In the genomic region with DNA sequence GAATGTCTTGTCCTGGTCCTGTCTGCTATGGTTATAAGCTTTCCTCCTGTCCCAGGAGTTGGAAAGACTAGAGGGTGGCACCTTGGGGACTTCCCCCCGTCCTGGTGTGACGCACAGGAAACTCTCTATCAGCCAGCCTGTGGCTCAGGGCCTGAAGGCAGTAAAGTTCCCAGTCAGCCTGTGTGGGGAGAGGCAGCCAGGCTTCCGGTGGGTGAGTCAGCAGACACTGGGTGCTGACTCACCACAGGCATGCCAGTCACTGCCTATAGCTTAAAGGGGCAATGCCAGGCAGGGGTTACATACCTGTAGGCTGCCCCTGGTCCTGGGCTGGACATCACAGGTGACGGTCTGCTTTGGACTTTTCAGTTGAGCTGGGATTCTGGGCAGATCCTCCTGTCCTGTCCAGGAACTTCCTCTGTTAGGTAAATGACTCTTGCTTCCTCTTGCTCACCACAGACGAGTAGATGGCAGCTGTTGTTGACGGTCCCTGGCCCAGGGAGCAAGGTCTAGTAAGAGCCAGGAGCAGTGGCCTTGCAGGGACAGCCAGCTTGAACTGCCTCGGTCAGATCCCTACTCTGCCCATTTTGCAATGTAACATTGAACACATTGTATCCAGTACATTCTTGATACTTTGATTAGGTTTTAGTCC, we compare ENCODE assay signal across 8 mouse cellular contexts. TPM values are rescaled to one million over a fixed set of nuclear protein-coding genes. Genes with fewer than 3 reads are reported as not detected.
DNase-seq lines count a peak whose midpoint lies in the region; ATAC-seq and TF ChIP-seq lines count a peak whose summit lies in the region.

No protein-coding gene starts in this region.

- no peaks in the 10 kb centered on the region for H3K27me3 ChIP-seq in G1E (ENCODE audit: insufficient read depth, low read length)
- no peaks in the 10 kb centered on the region for H3K27me3 ChIP-seq in intestine, postnatal 0 days (replicated peaks; ENCODE audit: control insufficient read depth, insufficient read depth, low read length)
- H3K27me3 ChIP-seq in liver, embryonic 14.5 days (ENCODE audit: control insufficient read depth, insufficient read depth, low read length), result no peaks in the 10 kb centered on the region
- no peaks in the 10 kb centered on the region for H3K27me3 ChIP-seq in midbrain, embryonic 14.5 days (ENCODE audit: control insufficient read depth, insufficient read depth, low read length)

- H3K9me3 ChIP-seq in G1E (replicated peaks), result no peaks in the 10 kb centered on the region
- no peaks in the 10 kb centered on the region for H3K9me3 ChIP-seq in intestine, postnatal 0 days (ENCODE audit: control insufficient read depth)
- H3K9me3 ChIP-seq in liver, embryonic 14.5 days (ENCODE audit: control insufficient read depth, low read length), result no peaks in the 10 kb centered on the region
- no peaks in the 10 kb centered on the region for H3K9me3 ChIP-seq in midbrain, embryonic 14.5 days (ENCODE audit: control insufficient read depth, low read length)

- peak; percentile 68 for TF ChIP-seq EP300 in liver, embryonic 14.5 days (IDR thresholded peaks at IDR 0.05; ENCODE audit: low read depth)

- peak; percentile 85 for ATAC-seq in G1E (ENCODE audit: extremely low read depth, insufficient number of reproducible peaks, low FRiP score, poor library complexity, severe bottlenecking)
- ATAC-seq in intestine, postnatal 0 days, result peak; percentile 86
- peak; percentile 80 for ATAC-seq in liver, embryonic 14.5 days (ENCODE audit: insufficient read depth)
- ATAC-seq in midbrain, embryonic 14.5 days (ENCODE audit: low FRiP score, low TSS enrichment), result no peak

- peaks cover 78% of the 10 kb centered on the region for H3K4me1 ChIP-seq in G1E (ENCODE audit: insufficient read depth, low read depth, low read length)
- peaks cover 30% of the 10 kb centered on the region for H3K4me1 ChIP-seq in intestine, postnatal 0 days (replicated peaks; ENCODE audit: control insufficient read depth, insufficient read depth, low read length)
- H3K4me1 ChIP-seq in liver, embryonic 14.5 days (replicated peaks; ENCODE audit: control insufficient read depth in 2 of 2, insufficient read depth in 2 of 2, low read length in 1 of 2), result peaks cover 53 to 65% of the 10 kb centered on the region in 2 experiments
- peaks cover 11% of the 10 kb centered on the region for H3K4me1 ChIP-seq in midbrain, embryonic 14.5 days (ENCODE audit: control insufficient read depth, insufficient read depth, low read length)

- peak overlapping the region; percentile 52 for H3K4me2 ChIP-seq in intestine, postnatal 0 days (replicated peaks; ENCODE audit: low read depth)
- H3K4me2 ChIP-seq in liver, embryonic 14.5 days (ENCODE audit: low read depth), result peak overlapping the region; percentile 77
- H3K4me2 ChIP-seq in midbrain, embryonic 14.5 days (ENCODE audit: low read length), result no peak overlapping the region

- H3K27ac ChIP-seq in intestine, postnatal 0 days (ENCODE audit: low read depth, low read length), result peak overlapping the region; percentile 89
- H3K27ac ChIP-seq in liver, embryonic 14.5 days, result peak overlapping the region; percentile 99
- no peak overlapping the region for H3K27ac ChIP-seq in midbrain, embryonic 14.5 days (replicated peaks; ENCODE audit: low read depth, low read length)

- H3K9ac ChIP-seq in intestine, postnatal 0 days (ENCODE audit: low read depth, low read length), result 0 out of 2 replicates have a peak overlapping the region, but pooled peaks have one; percentile 2
- H3K9ac ChIP-seq in liver, embryonic 14.5 days (replicated peaks), result peak overlapping the region; percentile 79
- no peak overlapping the region for H3K9ac ChIP-seq in midbrain, embryonic 14.5 days (replicated peaks; ENCODE audit: low read length)

- 30% methylated on average over 7 of the region's 7 CpGs for whole genome bisulfite sequencing in intestine, postnatal 0 days
- 7% methylated on average over 7 of the region's 7 CpGs for WGBS in liver, embryonic 14.5 days (ENCODE audit: insufficient replicate concordance)
- 94% methylated on average over 7 of the region's 7 CpGs for WGBS in midbrain, embryonic 14.5 days

- DNase-seq in G1E (ENCODE audit: low spot score), result peak; percentile 92
- peak; percentile 88 for DNase-seq in adrenal gland, postnatal 10 days
- peak; percentile 41 for DNase-seq in gastrocnemius, postnatal 10 days
- DNase-seq in liver, embryonic 14.5 days (ENCODE audit: low read depth in 3 of 3, low spot score in 3 of 3), result peak; percentile 84 to 90 (median 85)
- peak; percentile 48 to 57 for DNase-seq in right cerebral cortex, postnatal 36 days (ENCODE audit: low spot score in 2 of 2)
- no peak for DNase-seq in testis, postnatal 10 days (ENCODE audit: low spot score)
- no peak for DNase-seq in midbrain, embryonic 14.5 days

- H3K36me3 ChIP-seq in G1E (replicated peaks), result peaks cover 70% of the 10 kb centered on the region
- H3K36me3 ChIP-seq in intestine, postnatal 0 days (ENCODE audit: control insufficient read depth, insufficient read depth), result no peaks in the 10 kb centered on the region; the same call in 1 of the 2 replicates
- peaks cover 23% of the 10 kb centered on the region for H3K36me3 ChIP-seq in liver, embryonic 14.5 days (replicated peaks; ENCODE audit: control insufficient read depth, insufficient read depth, low read depth)
- H3K36me3 ChIP-seq in midbrain, embryonic 14.5 days (ENCODE audit: control insufficient read depth, insufficient read depth, low read length), result no peaks in the 10 kb centered on the region

- peak overlapping the region; percentile 67 for H3K4me3 ChIP-seq in G1E (ENCODE audit: low read depth, low read length)
- no peak overlapping the region for H3K4me3 ChIP-seq in intestine, postnatal 0 days (ENCODE audit: low read depth, low read length)
- peak overlapping the region; percentile 45 to 54 for H3K4me3 ChIP-seq in liver, embryonic 14.5 days (ENCODE audit: insufficient read depth in 1 of 2, low read depth in 2 of 2, low read length in 2 of 2)
- no peak overlapping the region for H3K4me3 ChIP-seq in midbrain, embryonic 14.5 days (replicated peaks; ENCODE audit: low read depth, low read length)

- no peak for TF ChIP-seq CTCF in G1E (IDR thresholded peaks at IDR 0.05; ENCODE audit: low read depth, low read length)
- no peak for TF ChIP-seq CTCF in intestine, postnatal 0 days (IDR thresholded peaks at IDR 0.05; ENCODE audit: low read depth)
- TF ChIP-seq CTCF in liver, embryonic 14.5 days (IDR thresholded peaks at IDR 0.05; ENCODE audit: low read depth), result no peak

RNA-seq across cellular contexts. Expression of a gene that starts 3.6 kb away (rescaled TPM):
- total RNA-seq in G1E (2014; fragmentation: Nextera tagmentation), result 24.6 and 32.1 TPM in 2 replicates
- total RNA-seq in G1E (2017), result 22.1 and 30.6 TPM in 2 replicates
- 189 and 219 TPM in 2 replicates for polyA plus RNA-seq in G1E (2012)
- 10 to 100 TPM; 64.6 to 81.5 TPM for total RNA-seq in adrenal gland, postnatal 10 days (2021)
- 100 to 1,000 TPM; 106 to 115 TPM for total RNA-seq in gastrocnemius, postnatal 10 days (2021)
- polyA plus RNA-seq in intestine, postnatal 0 days (2015; fragmentation: Nextera tagmentation; extraction: Ambion mirVana), result 86.4 and 86.5 TPM in 2 replicates
- 37.0 and 44.7 TPM in 2 replicates for polyA plus RNA-seq in liver, embryonic 14.5 days (2012; rRNA removed)
- 100 and 124 TPM in 2 replicates for polyA plus RNA-seq in liver, embryonic 14.5 days (2014; fragmentation: Nextera tagmentation; extraction: Ambion mirVana)
- 18.5 and 23.2 TPM in 2 replicates for polyA plus RNA-seq in midbrain, embryonic 14.5 days (2014; fragmentation: Nextera tagmentation; extraction: Ambion mirVana)

RNA-seq across cellular contexts. Expression of a gene that starts 20.9 kb away (rescaled TPM):
- 10.5 and 10.9 TPM in 2 replicates for total RNA-seq in G1E (2014; fragmentation: Nextera tagmentation)
- total RNA-seq in G1E (2017), result 6.4 and 7.7 TPM in 2 replicates
- 5.4 and 5.9 TPM in 2 replicates for polyA plus RNA-seq in G1E (2012)
- total RNA-seq in adrenal gland, postnatal 10 days (2021), result 10 to 100 TPM; 21.4 to 28.0 TPM
- 10 to 100 TPM; 12.4 to 16.8 TPM for total RNA-seq in gastrocnemius, postnatal 10 days (2021)
- 8.9 and 9.3 TPM in 2 replicates for polyA plus RNA-seq in intestine, postnatal 0 days (2015; fragmentation: Nextera tagmentation; extraction: Ambion mirVana)
- 10.7 and 14.0 TPM in 2 replicates for polyA plus RNA-seq in liver, embryonic 14.5 days (2012; rRNA removed)
- polyA plus RNA-seq in liver, embryonic 14.5 days (2014; fragmentation: Nextera tagmentation; extraction: Ambion mirVana), result 11.1 and 15.0 TPM in 2 replicates
- 33.0 and 42.2 TPM in 2 replicates for polyA plus RNA-seq in midbrain, embryonic 14.5 days (2014; fragmentation: Nextera tagmentation; extraction: Ambion mirVana)

RNA-seq across cellular contexts. Expression of a gene that starts 56.4 kb away (rescaled TPM):
- total RNA-seq in G1E (2014; fragmentation: Nextera tagmentation) (32.5 and 38.0 TPM in 2 replicates), G1E (2017) (56.3 and 60.2 TPM in 2 replicates)
- polyA plus RNA-seq in G1E (2012), result 29.6 and 29.8 TPM in 2 replicates
- total RNA-seq in adrenal gland, postnatal 10 days (2021), result 10 to 100 TPM; 51.9 to 54.1 TPM
- 10 to 100 TPM; 40.4 to 45.0 TPM for total RNA-seq in gastrocnemius, postnatal 10 days (2021)
- 34.6 and 39.3 TPM in 2 replicates for polyA plus RNA-seq in intestine, postnatal 0 days (2015; fragmentation: Nextera tagmentation; extraction: Ambion mirVana)
- 30.9 and 35.7 TPM in 2 replicates for polyA plus RNA-seq in liver, embryonic 14.5 days (2012; rRNA removed)
- 25.1 and 27.5 TPM in 2 replicates for polyA plus RNA-seq in liver, embryonic 14.5 days (2014; fragmentation: Nextera tagmentation; extraction: Ambion mirVana)
- 52.4 and 53.7 TPM in 2 replicates for polyA plus RNA-seq in midbrain, embryonic 14.5 days (2014; fragmentation: Nextera tagmentation; extraction: Ambion mirVana)

Comparison
In these comparisons a context has a peak if more than half of its experiments do, and no peak if none do; other contexts are left out.
1. DNase-seq: peak in G1E (single experiment), adrenal gland, postnatal 10 days (single experiment), gastrocnemius, postnatal 10 days (single experiment), liver, embryonic 14.5 days (3 of 3) and right cerebral cortex, postnatal 36 days (2 of 2); none in testis, postnatal 10 days (single experiment) and midbrain, embryonic 14.5 days (single experiment).
2. H3K4me3 ChIP-seq: peak in G1E (single experiment) and liver, embryonic 14.5 days (2 of 2); none in intestine, postnatal 0 days (single experiment) and midbrain, embryonic 14.5 days (single experiment).